Mouse (Mus musculus) liver, postnatal 0 days (tissue): ENCODE data around the gene 6030468B19Rik. TPM values are rescaled to one million over a fixed set of nuclear protein-coding genes. Genes with fewer than 3 reads are reported as not detected.

ENCODE experiments used
- ATAC-seq: fragments of 200-750 bp; cut with Nextera tagmentation; 2 replicates; pipeline ENCODE4 v1.8.0; 2017; ENCODE audit warnings: mild to moderate bottlenecking, moderate library complexity
- DNase-seq: peaks from one replicate; pipeline ENCODE4 v3.0.0-alpha.2; 2016
- H3K27ac ChIP-seq: fragments of 300-500 bp; sonication (generic); 2 replicates; pipeline ENCODE4 v1.5.1; 2014; ENCODE audit warnings: antibody characterized with exemption, moderate library complexity, mild to moderate bottlenecking, low read depth
- H3K27me3 ChIP-seq: fragments of 300-500 bp; sonication (generic); 2 replicates; pipeline ENCODE4 v1.6.1; 2014; ENCODE audit warnings: low read length, control low read depth, mixed read lengths; ENCODE audit not compliant: insufficient read depth
- H3K36me3 ChIP-seq: fragments of 300-500 bp; sonication (generic); replicated peaks from 2 replicates; pipeline ENCODE4 v1.6.1; 2014; ENCODE audit warnings: mild to moderate bottlenecking, control low read depth, low read length, moderate library complexity, mixed read lengths; ENCODE audit not compliant: insufficient read depth
- H3K4me1 ChIP-seq: fragments of 300-500 bp; sonication (generic); 2 replicates; pipeline ENCODE4 v1.6.1; 2014; ENCODE audit warnings: antibody characterized with exemption, mild to moderate bottlenecking, control low read depth; ENCODE audit not compliant: insufficient read depth
- H3K4me2 ChIP-seq: fragments of 300-500 bp; sonication (generic); 2 replicates; pipeline ENCODE4 v1.6.1; 2014; ENCODE audit warnings: low read depth, mild to moderate bottlenecking, low read length, moderate library complexity, mixed read lengths
- H3K4me3 ChIP-seq: fragments of 300-500 bp; sonication (generic); 2 replicates; pipeline ENCODE4 v1.5.1; 2014; ENCODE audit warnings: low read depth, low read length
- H3K9ac ChIP-seq: fragments of 300-500 bp; sonication (generic); replicated peaks from 2 replicates; pipeline ENCODE4 v1.6.1; 2014; ENCODE audit warnings: mild to moderate bottlenecking, moderate library complexity
- H3K9me3 ChIP-seq: fragments of 300-500 bp; sonication (generic); 2 replicates; pipeline ENCODE4 v1.6.1; 2016; ENCODE audit warnings: mild to moderate bottlenecking, control low read depth, low read length, mixed read lengths
- CTCF ChIP-seq: sonication (generic); IDR thresholded peaks from 2 replicates; pipeline ENCODE4 v1.5.1; 2016; ENCODE audit warnings: antibody characterized with exemption, low read depth
- EP300 ChIP-seq: IDR thresholded peaks from 2 replicates; pipeline ENCODE4 v1.6.1; 2016; ENCODE audit warnings: antibody characterized with exemption, low read depth, mild to moderate bottlenecking
- WGBS: fragments of 180-500 bp; shearing (Covaris S2); extraction: QIAGEN DNeasy Blood & Tissue Kit; methylation state at CpG from one replicate; pipeline ENCODE4 v1.1.7; 2014; ENCODE audit not compliant: insufficient replicate concordance; 5-methylcytosine and 5-hydroxymethylcytosine counted together
- polyA plus RNA-seq: library from polyadenylated mRNA; unstranded; fragments of >200 nt; fragmentation: Nextera tagmentation; extraction: Ambion mirVana; gene quantifications from 2 replicates; pipeline ENCODE4 v1.2.1, GENCODE M21; 2015

The 6030468B19Rik gene
- polyA plus RNA-seq, 1 experiment from 2014 or later, result 33.8 TPM

DNA sequence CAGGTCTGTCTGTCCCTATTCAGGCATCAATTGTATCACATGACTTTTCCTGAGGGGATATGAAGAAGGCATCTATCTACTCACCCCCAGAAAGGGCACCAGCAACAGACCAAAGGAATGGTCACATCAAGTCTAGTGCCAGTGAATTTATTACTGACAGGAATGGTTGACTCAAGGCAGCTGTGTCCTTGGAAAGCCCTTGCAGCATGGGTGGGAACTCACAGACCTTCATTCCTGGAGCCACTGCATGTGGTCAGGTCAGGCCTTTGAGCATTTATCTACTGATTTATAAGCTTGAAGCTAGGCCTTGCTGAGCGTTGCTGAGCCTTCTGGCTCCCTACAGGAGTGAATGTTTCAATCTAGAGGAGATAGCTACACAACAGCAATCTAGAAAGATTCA, 43.5 kb downstream of the 6030468B19Rik start:
- ATAC-seq, result no peak
- Histone ChIP-seq H3K4me3 (no peak overlapping the region), H3K4me2 (no peak overlapping the region), H3K36me3 (no peaks in the 10 kb centered on the region), H3K9me3 (no peaks in the 10 kb centered on the region), H3K4me1 (peaks cover 59% of the 10 kb centered on the region), H3K27me3 (no peaks in the 10 kb centered on the region), H3K9ac (0 out of 2 replicates have a peak overlapping the region, but pooled peaks have one; percentile 11), H3K27ac (peak overlapping the region; percentile 94; the same call in 1 of the 2 replicates)
- TF ChIP-seq CTCF (no peak), EP300 (no peak)
- WGBS, result 61% methylated on average over 1 of the region's 1 CpGs
- DNase-seq, result no peak

DNA sequence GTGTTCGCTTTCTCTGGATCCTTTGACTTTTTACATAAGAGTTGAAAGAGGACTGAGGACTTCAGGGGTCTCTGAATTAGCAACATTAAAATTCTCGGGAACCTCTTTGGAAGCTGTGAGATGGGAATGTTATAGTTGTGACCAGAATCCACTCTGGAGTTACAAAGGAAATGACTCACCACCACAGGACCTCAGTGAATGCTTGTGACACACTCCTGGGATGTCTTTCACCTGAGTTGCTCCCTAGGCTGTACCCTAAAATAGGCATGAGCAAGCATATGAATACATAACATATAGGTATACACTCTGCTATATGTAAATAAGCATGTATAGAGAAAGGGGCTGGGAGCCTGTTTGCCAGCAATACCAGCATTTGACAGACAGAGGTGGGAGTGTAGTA, 46.0 kb downstream of the 6030468B19Rik start:
- WGBS, result 88% methylated on average over 2 of the region's 2 CpGs
- no peaks in the 10 kb centered on the region for H3K27me3 ChIP-seq
- ATAC-seq, result no peak
- no peaks in the 10 kb centered on the region for H3K9me3 ChIP-seq
- no peak overlapping the region for H3K4me3 ChIP-seq
- no peak for TF ChIP-seq CTCF
- no peak for TF ChIP-seq EP300
- H3K36me3 ChIP-seq, result no peaks in the 10 kb centered on the region
- DNase-seq, result no peak
- H3K27ac ChIP-seq, result no peak overlapping the region
- H3K9ac ChIP-seq, result no peak overlapping the region
- H3K4me2 ChIP-seq, result no peak overlapping the region
- peaks cover 58% of the 10 kb centered on the region for H3K4me1 ChIP-seq

DNA sequence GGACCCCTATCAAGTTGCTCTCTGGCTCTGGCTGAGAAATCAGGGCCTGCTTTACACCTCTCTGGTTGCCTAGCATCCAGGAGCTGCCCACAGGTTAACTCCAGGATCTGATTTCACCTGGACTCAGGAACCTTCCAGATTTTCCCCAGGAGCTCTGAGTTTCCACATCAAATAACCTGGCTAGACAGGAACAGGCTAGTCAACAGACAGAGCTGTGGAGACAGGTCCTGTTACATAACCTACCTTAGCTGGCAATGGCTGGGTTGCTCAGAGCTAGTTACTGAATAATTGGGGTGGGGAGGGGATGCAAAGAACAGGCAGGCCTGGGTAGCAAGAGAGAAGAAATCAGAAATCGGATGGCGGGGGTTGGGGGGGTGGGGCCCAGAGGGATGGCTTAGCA, 47.5 kb downstream of the 6030468B19Rik start:
- DNase-seq (peak; percentile 55), ATAC-seq (peak; percentile 53)
- peak overlapping the region; percentile 92 for H3K27ac ChIP-seq
- TF ChIP-seq CTCF (no peak), EP300 (peak; percentile 50)
- H3K4me3 ChIP-seq, result no peak overlapping the region
- no peak overlapping the region; the same call in 1 of the 2 replicates for H3K9ac ChIP-seq
- no peaks in the 10 kb centered on the region for H3K9me3 ChIP-seq
- H3K4me1 ChIP-seq, result peaks cover 46% of the 10 kb centered on the region
- H3K4me2 ChIP-seq, result no peak overlapping the region
- no peaks in the 10 kb centered on the region for H3K27me3 ChIP-seq
- no peaks in the 10 kb centered on the region for H3K36me3 ChIP-seq
- WGBS, result 57% methylated on average over 2 of the region's 2 CpGs

DNA sequence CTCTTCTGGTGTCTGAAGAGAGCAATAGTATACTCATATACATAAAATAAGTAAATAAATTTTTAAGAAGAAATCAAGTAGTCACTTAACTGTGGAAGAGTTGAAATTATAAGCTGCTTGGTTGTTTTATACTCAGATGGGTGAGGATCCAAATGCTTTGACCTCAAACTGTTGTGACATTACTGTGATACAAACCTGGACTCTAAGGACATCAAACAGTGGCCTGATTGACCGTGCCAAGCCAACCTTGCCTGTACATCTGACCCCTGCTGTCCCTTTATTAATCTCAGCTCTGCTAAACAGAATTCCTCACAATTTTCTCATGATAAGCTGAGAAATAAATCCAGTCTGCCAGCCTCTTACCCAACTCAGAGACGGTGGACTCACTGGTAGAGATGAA, 48.2 kb downstream of the 6030468B19Rik start:
- WGBS, result 70% methylated on average over 2 of the region's 2 CpGs
- TF ChIP-seq EP300 (no peak; the same call in 1 of the 2 replicates), CTCF (no peak)
- Histone ChIP-seq H3K27me3 (no peaks in the 10 kb centered on the region), H3K4me1 (peaks cover 44% of the 10 kb centered on the region), H3K27ac (peak overlapping the region; percentile 92), H3K9ac (no peak overlapping the region), H3K9me3 (no peaks in the 10 kb centered on the region), H3K4me2 (no peak overlapping the region), H3K36me3 (no peaks in the 10 kb centered on the region), H3K4me3 (no peak overlapping the region)
- peak; percentile 28 for ATAC-seq
- DNase-seq, result no peak

DNA sequence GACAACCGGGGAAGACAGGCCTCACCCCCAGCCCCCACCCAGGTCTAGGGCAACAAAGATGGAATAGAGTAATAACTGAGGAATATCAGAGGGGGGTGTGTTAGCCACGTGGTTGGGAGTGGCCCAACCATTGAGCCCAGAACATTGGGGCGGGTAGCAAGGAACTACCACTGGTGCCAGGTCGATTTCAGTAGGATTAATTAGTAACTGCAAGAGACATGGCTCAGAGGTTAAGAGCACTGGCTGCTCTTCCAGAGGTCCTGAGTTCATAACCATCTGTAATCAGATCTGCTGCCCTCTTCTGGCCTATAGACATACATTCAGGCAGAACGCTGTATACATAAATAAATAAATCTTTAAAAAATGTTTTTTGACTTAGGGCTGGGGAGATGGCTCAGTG, 49.2 kb downstream of the 6030468B19Rik start:
- peak; percentile 79 for TF ChIP-seq EP300
- peak; percentile 64 for TF ChIP-seq CTCF
- Histone ChIP-seq H3K4me1 (peaks cover 40% of the 10 kb centered on the region), H3K36me3 (peaks cover 6% of the 10 kb centered on the region; the same call in 1 of the 2 replicates), H3K9ac (no peak overlapping the region), H3K4me3 (no peak overlapping the region), H3K4me2 (no peak overlapping the region), H3K27ac (peak overlapping the region; percentile 92), H3K27me3 (no peaks in the 10 kb centered on the region), H3K9me3 (no peaks in the 10 kb centered on the region)
- peak; percentile 64 for ATAC-seq
- 42% methylated on average over 5 of the region's 5 CpGs for WGBS
- peak; percentile 60 for DNase-seq

DNA sequence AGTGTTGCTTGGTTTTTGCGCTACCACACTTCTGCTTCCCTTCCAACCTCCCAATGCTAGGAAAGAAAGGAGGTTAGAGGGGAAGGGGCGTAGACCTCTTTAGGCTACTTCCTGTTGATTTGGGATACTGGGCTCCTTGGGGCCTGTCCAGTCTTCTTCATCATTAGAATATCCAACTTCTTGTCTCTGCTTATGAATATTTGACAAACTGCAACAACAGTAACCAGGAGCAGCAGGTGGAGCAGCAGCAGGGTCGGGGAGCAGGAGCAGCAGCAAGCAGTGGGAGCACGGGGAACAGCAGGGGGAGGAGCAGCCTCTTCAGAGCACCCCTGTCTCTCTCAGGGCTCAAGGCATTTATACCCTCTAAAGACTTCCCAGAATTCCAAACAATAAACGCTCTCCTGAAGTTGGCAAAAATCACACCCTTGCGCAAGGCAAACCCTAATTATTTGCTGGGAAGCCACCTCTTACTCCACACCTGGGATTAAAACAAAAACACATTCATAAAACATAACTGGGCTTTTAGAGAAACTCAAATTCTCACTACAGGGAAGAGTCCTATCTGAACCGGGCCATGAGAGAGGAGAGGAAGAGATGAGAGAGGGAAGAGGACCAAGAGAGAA, 50.2 kb downstream of the 6030468B19Rik start:
- H3K4me1 ChIP-seq, result peaks cover 36% of the 10 kb centered on the region
- DNase-seq, result no peak
- no peak for ATAC-seq
- no peaks in the 10 kb centered on the region for H3K27me3 ChIP-seq
- peaks cover 16% of the 10 kb centered on the region for H3K36me3 ChIP-seq
- H3K27ac ChIP-seq, result peak overlapping the region; percentile 92
- TF ChIP-seq CTCF (no peak), EP300 (no peak)
- H3K4me3 ChIP-seq, result peak overlapping the region; percentile 65
- H3K9me3 ChIP-seq, result no peaks in the 10 kb centered on the region
- H3K4me2 ChIP-seq, result peak overlapping the region; percentile 92
- WGBS, result 60% methylated on average over 7 of the region's 7 CpGs
- peak overlapping the region; percentile 83 for H3K9ac ChIP-seq
